Mouse (Mus musculus) CH12.LX (cell line): ENCODE data around the gene A730049H05Rik. TPM values are rescaled to one million over a fixed set of nuclear protein-coding genes. Genes with fewer than 3 reads are reported as not detected.

Experiments used
- DNase-seq: peaks from one replicate; pipeline ENCODE4 v3.0.0-alpha.2; 2013; ENCODE audit errors: extremely low read depth
- H3K27ac ChIP-seq: 2 replicates; pipeline ENCODE4 v1.5.1; 2012; ENCODE audit warnings: low read depth, mild to moderate bottlenecking, control low read depth, moderate library complexity; ENCODE audit not compliant: insufficient read depth
- H3K27me3 ChIP-seq: replicated peaks from 2 replicates; pipeline ENCODE3; 2012; ENCODE audit warnings: inconsistent platforms
- H3K36me3 ChIP-seq, 2 experiments: replicated peaks in 1 of 2; 2 replicates each; pipeline versions ENCODE3 to v1.6.1; 2012; ENCODE audit warnings: inconsistent platforms in 1 of 2, low read length in 1 of 2, mild to moderate bottlenecking in 1 of 2, mixed read lengths in 1 of 2, moderate library complexity in 1 of 2; ENCODE audit not compliant: control insufficient read depth in 1 of 2, insufficient read depth in 1 of 2
- H3K4me1 ChIP-seq, 2 experiments: 2 replicates each; pipeline ENCODE4 v1.6.1; 2012; ENCODE audit warnings: inconsistent platforms in 1 of 2, moderate library complexity in 1 of 2; ENCODE audit not compliant: insufficient read depth in 2 of 2, control insufficient read depth in 1 of 2
- H3K4me2 ChIP-seq: 2 replicates; pipeline ENCODE4 v1.6.1; 2012; ENCODE audit warnings: low read depth, mild to moderate bottlenecking, control low read depth; ENCODE audit not compliant: poor library complexity, insufficient read depth, severe bottlenecking
- H3K4me3 ChIP-seq, 3 experiments: fragments of 150-350 bp in 1 of 3; sonication (generic) in 1 of 3; replicated peaks in 1 of 3; 2 replicates each; pipeline versions ENCODE3 to v1.5.1; 2011 to 2012; ENCODE audit warnings: low read depth in 2 of 3, low read length in 2 of 3, mild to moderate bottlenecking in 2 of 3, moderate library complexity in 2 of 3, control low read depth in 1 of 3, improper control_type of control experiment in 1 of 3, inconsistent platforms in 1 of 3, mixed read lengths in 1 of 3; ENCODE audit not compliant: poor library complexity in 1 of 3
- H3K79me2 ChIP-seq: replicated peaks from 2 replicates; pipeline ENCODE4 v1.6.1; 2012; ENCODE audit warnings: mild to moderate bottlenecking, moderate library complexity; ENCODE audit not compliant: control insufficient read depth, poor library complexity, insufficient read depth, severe bottlenecking; ENCODE audit errors: extremely low read depth
- H3K9ac ChIP-seq: 2 replicates; pipeline ENCODE4 v1.6.1; 2012; ENCODE audit warnings: low read depth, mild to moderate bottlenecking, control low read depth, moderate library complexity; ENCODE audit not compliant: insufficient read depth
- H3K9me3 ChIP-seq: replicated peaks from 2 replicates; pipeline ENCODE3; 2012; ENCODE audit warnings: low read length, inconsistent platforms, mixed read lengths
- CHD1 ChIP-seq: IDR thresholded peaks from 2 replicates; pipeline ENCODE4 v1.6.1; 2012; ENCODE audit warnings: low read depth, low read length, improper control_type of control experiment, inconsistent platforms
- CHD2 ChIP-seq: IDR thresholded peaks from 2 replicates; pipeline ENCODE4 v1.6.1; 2011; ENCODE audit warnings: low read length, improper control_type of control experiment
- E2F4 ChIP-seq: IDR thresholded peaks from 2 replicates; pipeline ENCODE4 v1.6.1; 2011; ENCODE audit warnings: low read depth, low read length, improper control_type of control experiment; ENCODE audit not compliant: insufficient replicate concordance
- ELF1 ChIP-seq: IDR thresholded peaks from 2 replicates; pipeline ENCODE4 v1.6.1; 2014; ENCODE audit warnings: low read depth, mild to moderate bottlenecking, inconsistent platforms, low read length, improper control_type of control experiment
- EP300 ChIP-seq: IDR thresholded peaks from 2 replicates; pipeline ENCODE4 v1.6.1; 2011; ENCODE audit warnings: low read length, improper control_type of control experiment
- ETS1 ChIP-seq: conservative IDR thresholded peaks from 2 replicates; pipeline ENCODE4 v1.6.1; 2012; ENCODE audit warnings: low read depth, mild to moderate bottlenecking, inconsistent platforms, low read length, improper control_type of control experiment, moderate library complexity
- GABPA ChIP-seq: IDR thresholded peaks from 2 replicates; pipeline ENCODE4 v1.6.1; 2012; ENCODE audit warnings: low read depth, low read length, improper control_type of control experiment, inconsistent platforms; ENCODE audit not compliant: insufficient replicate concordance
- HCFC1 ChIP-seq: IDR thresholded peaks from 2 replicates; pipeline ENCODE4 v1.6.1; 2012; ENCODE audit warnings: low read depth, mild to moderate bottlenecking, inconsistent platforms, low read length, improper control_type of control experiment
- IRF4 ChIP-seq: IDR thresholded peaks from 2 replicates; pipeline ENCODE4 v1.6.1; 2014; ENCODE audit warnings: low read depth, mild to moderate bottlenecking, inconsistent platforms, low read length, improper control_type of control experiment
- JUN ChIP-seq: IDR thresholded peaks from 2 replicates; pipeline ENCODE4 v1.6.1; 2011; ENCODE audit warnings: low read depth, mild to moderate bottlenecking, low read length, improper control_type of control experiment, moderate library complexity; ENCODE audit not compliant: insufficient read depth
- JUND ChIP-seq: conservative IDR thresholded peaks from 2 replicates; pipeline ENCODE4 v1.6.1; 2011; ENCODE audit warnings: low read depth, low read length, improper control_type of control experiment
- KAT2A ChIP-seq: IDR thresholded peaks from 2 replicates; pipeline ENCODE4 v1.6.1; 2012; ENCODE audit warnings: low read length, improper control_type of control experiment, inconsistent platforms; ENCODE audit not compliant: insufficient replicate concordance
- MAZ ChIP-seq: IDR thresholded peaks from 2 replicates; pipeline ENCODE4 v1.6.1; 2012; ENCODE audit warnings: low read depth, mild to moderate bottlenecking, inconsistent platforms, low read length, improper control_type of control experiment, moderate library complexity
- MEF2A ChIP-seq: IDR thresholded peaks from 2 replicates; pipeline ENCODE4 v1.6.1; 2014; ENCODE audit warnings: low read depth, mild to moderate bottlenecking, inconsistent platforms, low read length, improper control_type of control experiment, borderline replicate concordance
- MYC ChIP-seq: IDR thresholded peaks from 2 replicates; pipeline ENCODE4 v1.6.1; 2011; ENCODE audit warnings: low read depth, mild to moderate bottlenecking, improper control_type of control experiment, low read length
- NELFE ChIP-seq: IDR thresholded peaks from 2 replicates; pipeline ENCODE4 v1.6.1; 2011; ENCODE audit warnings: low read depth, low read length, improper control_type of control experiment
- NRF1 ChIP-seq: IDR thresholded peaks from 2 replicates; pipeline ENCODE4 v1.6.1; 2014; ENCODE audit warnings: low read depth, mild to moderate bottlenecking, inconsistent platforms, low read length, improper control_type of control experiment, moderate library complexity
- POLR2A ChIP-seq: IDR thresholded peaks from 2 replicates; pipeline ENCODE4 v1.6.1; 2011; ENCODE audit warnings: low read depth, mild to moderate bottlenecking, improper control_type of control experiment, low read length
- RAD21 ChIP-seq: IDR thresholded peaks from 2 replicates; pipeline ENCODE4 v1.6.1; 2011; ENCODE audit warnings: low read depth, mild to moderate bottlenecking, low read length, improper control_type of control experiment, moderate library complexity
- RCOR1 ChIP-seq: conservative IDR thresholded peaks from 2 replicates; pipeline ENCODE4 v1.6.1; 2012; ENCODE audit warnings: low read depth, mild to moderate bottlenecking, inconsistent platforms, low read length, improper control_type of control experiment
- SIN3A ChIP-seq: IDR thresholded peaks from 2 replicates; pipeline ENCODE4 v1.6.1; 2012; ENCODE audit warnings: low read length, improper control_type of control experiment, inconsistent platforms
- TBP ChIP-seq: conservative IDR thresholded peaks from 2 replicates; pipeline ENCODE4 v1.6.1; 2011; ENCODE audit warnings: low read depth, low read length, improper control_type of control experiment
- TCF12 ChIP-seq: IDR thresholded peaks from 2 replicates; pipeline ENCODE4 v1.6.1; 2014; ENCODE audit warnings: low read depth, mild to moderate bottlenecking, inconsistent platforms, low read length, improper control_type of control experiment
- UBTF ChIP-seq: IDR thresholded peaks from 2 replicates; pipeline ENCODE4 v1.6.1; 2012; ENCODE audit warnings: low read depth, mild to moderate bottlenecking, inconsistent platforms, low read length, improper control_type of control experiment, moderate library complexity
- USF1 ChIP-seq: IDR thresholded peaks from 2 replicates; pipeline ENCODE4 v1.6.1; 2014; ENCODE audit warnings: low read depth, mild to moderate bottlenecking, inconsistent platforms, low read length, improper control_type of control experiment
- USF2 ChIP-seq: conservative IDR thresholded peaks from 2 replicates; pipeline ENCODE4 v1.6.1; 2011; ENCODE audit warnings: low read depth, low read length, improper control_type of control experiment
- dilution Hi-C: fragments of 300-500 bp; cut with MboI; formaldehyde crosslinking; loops from 2 replicates; pipeline ENCODE4 v1.14.3; 2020; ENCODE audit warnings: low sequenced_read_pairs; ENCODE audit not compliant: extremely low pct_unique_long_range_greater_than_20kb, extremely low pct_ligation_motif_present
- in situ Hi-C: fragments of 300-500 bp; cut with MboI; formaldehyde crosslinking; loops from 3 replicates; pipeline ENCODE4 v1.14.3; 2019; ENCODE audit warnings: low sequenced_read_pairs, low pct_ligation_motif_present, low pct_unique_long_range_greater_than_20kb, mixed read lengths
- polyA plus RNA-seq: library from polyadenylated mRNA; unstranded; fragments of >175 nt; gene quantifications from 2 replicates; pipeline ENCODE4 v1.2.1, GENCODE M21; 2012; ENCODE audit warnings: low read depth; ENCODE audit not compliant: insufficient read length
- total RNA-seq, 2 experiments: library from RNA; depleted of rRNA; stranded (reverse); fragments of 300-350 nt in 1 of 2; fragments of >200 nt in 1 of 2; gene quantifications; 2 replicates each; pipeline ENCODE4 v1.2.3; 2012 to 2014

A730049H05Rik gene
- total and polyA plus RNA-seq, 3 experiments = not detected

DNA sequence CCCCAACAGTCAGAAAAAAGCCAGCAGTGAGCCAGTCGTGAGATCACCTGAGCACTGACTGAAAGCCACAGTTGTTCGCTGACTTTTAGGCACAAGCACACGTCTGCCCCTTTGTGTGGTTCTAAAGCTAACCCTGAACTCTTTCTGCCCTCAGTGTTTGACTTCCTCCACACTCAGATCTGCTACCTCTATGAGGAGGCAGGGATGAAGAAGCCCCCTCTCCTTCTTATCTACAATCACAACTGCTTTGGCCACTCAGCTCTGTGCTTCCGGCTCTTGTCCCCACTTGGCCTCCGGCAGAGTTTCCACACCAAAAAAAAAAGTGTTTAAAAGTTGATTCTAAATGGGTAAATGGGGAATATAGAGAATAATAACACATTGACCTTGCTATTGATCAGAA lies 59.8 kb downstream of the A730049H05Rik start:
- Histone ChIP-seq H3K79me2 (no peaks in the 10 kb centered on the region), H3K27me3 (no peaks in the 10 kb centered on the region), H3K4me3 (no peak overlapping the region), H3K4me1 (no peaks in the 10 kb centered on the region), H3K27ac (no peak overlapping the region), H3K4me2 (no peak overlapping the region), H3K9ac (no peak overlapping the region), H3K9me3 (peaks cover 71% of the 10 kb centered on the region), H3K36me3 (no peaks in the 10 kb centered on the region)
- TF ChIP-seq IRF4 = no peak
- TF ChIP-seq E2F4 = no peak
- no peak for TF ChIP-seq RCOR1
- no peak for TF ChIP-seq EP300
- TF ChIP-seq KAT2A = no peak
- no peak for TF ChIP-seq NELFE
- TF ChIP-seq HCFC1 = no peak
- no peak for DNase-seq
- in situ Hi-C loops (no loop called here), dilution Hi-C loops (no loop called here)

DNA sequence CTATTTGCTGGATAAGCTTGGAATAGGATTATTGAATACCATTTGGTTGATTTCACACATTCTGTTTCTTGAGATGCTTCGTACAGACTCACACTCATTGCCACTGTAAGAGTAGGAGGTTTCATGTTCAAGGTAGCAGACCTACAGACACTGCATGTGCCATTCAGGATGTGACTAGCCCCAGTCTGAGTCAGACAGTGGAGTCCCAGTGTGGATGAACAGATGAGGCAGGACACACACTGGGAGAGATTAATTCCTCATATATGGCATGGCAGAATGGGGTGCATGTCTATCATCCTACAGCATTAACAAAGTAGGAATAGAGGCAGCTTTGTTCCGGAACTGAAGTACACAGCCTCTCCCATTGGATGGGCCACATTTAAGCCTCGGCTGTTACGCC lies 61.0 kb downstream of the A730049H05Rik start:
- H3K27me3 ChIP-seq = no peaks in the 10 kb centered on the region
- no peak overlapping the region for H3K4me2 ChIP-seq
- no peaks in the 10 kb centered on the region for H3K4me1 ChIP-seq
- H3K36me3 ChIP-seq = no peaks in the 10 kb centered on the region
- H3K4me3 ChIP-seq = no peak overlapping the region
- in situ Hi-C loops = no loop called here
- H3K27ac ChIP-seq = no peak overlapping the region
- TF ChIP-seq E2F4 = no peak
- TF ChIP-seq MYC = no peak
- TF ChIP-seq MEF2A = no peak
- no peak for TF ChIP-seq POLR2A
- TF ChIP-seq USF2 = no peak
- no peak for TF ChIP-seq JUN
- TF ChIP-seq TCF12 = no peak
- no peak for TF ChIP-seq CHD1
- no peak for TF ChIP-seq MAZ
- no peak for TF ChIP-seq GABPA
- no peak for TF ChIP-seq EP300
- peaks cover 71% of the 10 kb centered on the region for H3K9me3 ChIP-seq
- DNase-seq = no peak
- no peak overlapping the region for H3K9ac ChIP-seq
- dilution Hi-C loops = no loop called here
- H3K79me2 ChIP-seq = no peaks in the 10 kb centered on the region

DNA sequence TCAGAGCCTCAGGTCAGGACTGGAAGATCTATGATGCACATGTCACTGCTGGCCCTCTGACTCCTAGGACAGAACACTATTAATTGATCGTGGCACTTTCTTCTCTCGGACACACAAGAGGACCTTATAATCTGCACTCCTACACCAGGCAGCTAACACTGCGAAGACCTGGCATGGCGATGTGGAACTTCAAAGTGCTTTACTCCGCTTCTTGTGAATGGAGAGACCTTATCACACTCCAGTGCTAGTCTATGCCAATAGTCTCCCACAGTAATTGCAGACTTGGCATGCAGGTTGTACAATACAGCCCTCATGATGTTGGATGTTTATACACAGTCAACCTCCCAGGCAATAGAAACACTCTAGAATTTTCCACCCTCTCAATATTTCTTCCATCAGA lies 62.5 kb downstream of the A730049H05Rik start:
- H3K27me3 ChIP-seq = no peaks in the 10 kb centered on the region
- no peak overlapping the region for H3K4me2 ChIP-seq
- in situ Hi-C loops (no loop called here), dilution Hi-C loops (no loop called here)
- no peak for TF ChIP-seq MYC
- TF ChIP-seq HCFC1 = no peak
- no peak for TF ChIP-seq USF1
- TF ChIP-seq ETS1 = no peak
- TF ChIP-seq RAD21 = no peak
- no peak for TF ChIP-seq MAZ
- TF ChIP-seq NRF1 = no peak
- TF ChIP-seq ELF1 = no peak
- no peak for TF ChIP-seq GABPA
- TF ChIP-seq NELFE = no peak
- no peak for TF ChIP-seq POLR2A
- TF ChIP-seq UBTF = no peak
- no peak for TF ChIP-seq JUND
- no peak for TF ChIP-seq MEF2A
- no peak for TF ChIP-seq CHD2
- TF ChIP-seq SIN3A = no peak
- no peak for TF ChIP-seq TBP
- TF ChIP-seq IRF4 = no peak
- no peak for TF ChIP-seq CHD1
- TF ChIP-seq E2F4 = no peak
- H3K9ac ChIP-seq = no peak overlapping the region
- DNase-seq = no peak
- peaks cover 78% of the 10 kb centered on the region for H3K9me3 ChIP-seq
- no peaks in the 10 kb centered on the region for H3K79me2 ChIP-seq
- H3K27ac ChIP-seq = no peak overlapping the region
- no peaks in the 10 kb centered on the region for H3K4me1 ChIP-seq
- H3K4me3 ChIP-seq = no peak overlapping the region
- no peaks in the 10 kb centered on the region for H3K36me3 ChIP-seq
